Mouse (Mus musculus) neural tube, embryonic 11.5 days (tissue): Measurements from ENCODE around the gene 2310003L06Rik. TPM values are rescaled to one million over a fixed set of nuclear protein-coding genes. Genes with fewer than 3 reads are reported as not detected.

Experiments
- ATAC-seq: fragments of 200-750 bp; cut with Nextera tagmentation; 2 replicates; pipeline ENCODE4 v1.8.0; 2017; ENCODE audit warnings: moderate number of reproducible peaks, mild to moderate bottlenecking, moderate TSS enrichment, moderate library complexity; ENCODE audit not compliant: insufficient read depth, low FRiP score, low TSS enrichment
- DNase-seq: peaks from one replicate; pipeline ENCODE4 v3.0.0-alpha.2; 2015; ENCODE audit warnings: low spot score
- H3K27ac ChIP-seq: fragments of 300-500 bp; sonication (generic); 2 replicates; pipeline ENCODE4 v1.5.1; 2014; ENCODE audit warnings: low read depth, mild to moderate bottlenecking, low read length
- H3K27me3 ChIP-seq: fragments of 300-500 bp; sonication (generic); 2 replicates; pipeline ENCODE4 v1.6.1; 2014; ENCODE audit warnings: mild to moderate bottlenecking, low read length, mixed read lengths; ENCODE audit not compliant: control insufficient read depth, insufficient read depth
- H3K36me3 ChIP-seq: fragments of 300-500 bp; sonication (generic); 2 replicates; pipeline ENCODE4 v1.6.1; 2014; ENCODE audit warnings: mild to moderate bottlenecking, low read length, moderate library complexity, mixed read lengths; ENCODE audit not compliant: control insufficient read depth, insufficient read depth
- H3K4me1 ChIP-seq: fragments of 300-500 bp; sonication (generic); 2 replicates; pipeline ENCODE4 v1.6.1; 2014; ENCODE audit warnings: low read length, mixed read lengths; ENCODE audit not compliant: control insufficient read depth, insufficient read depth
- H3K4me2 ChIP-seq: fragments of 300-500 bp; sonication (generic); 2 replicates; pipeline ENCODE4 v1.6.1; 2014; ENCODE audit warnings: low read depth, mild to moderate bottlenecking, moderate library complexity
- H3K4me3 ChIP-seq: fragments of 300-500 bp; sonication (generic); 2 replicates; pipeline ENCODE4 v1.5.1; 2014; ENCODE audit warnings: low read depth, low read length
- H3K9ac ChIP-seq: fragments of 300-500 bp; sonication (generic); 2 replicates; pipeline ENCODE4 v1.6.1; 2014; ENCODE audit warnings: mild to moderate bottlenecking, low read length
- H3K9me3 ChIP-seq: fragments of 300-500 bp; sonication (generic); 2 replicates; pipeline ENCODE4 v1.6.1; 2016; ENCODE audit warnings: low read length; ENCODE audit not compliant: control insufficient read depth
- polyA plus RNA-seq: library from polyadenylated mRNA; unstranded; fragments of >200 nt; fragmentation: Nextera tagmentation; extraction: Ambion mirVana; gene quantifications from 2 replicates; pipeline ENCODE4 v1.2.1, GENCODE M21; 2014

The 2310003L06Rik gene
- polyA plus RNA-seq, 1 experiment from 2014 or later: not detected

- no peak overlapping the region for H3K9ac ChIP-seq
- H3K36me3 ChIP-seq: no peaks in the 10 kb centered on the region
- H3K4me1 ChIP-seq: no peaks in the 10 kb centered on the region
- H3K4me2 ChIP-seq: no peak overlapping the region
- H3K9me3 ChIP-seq: no peaks in the 10 kb centered on the region
- H3K27me3 ChIP-seq: no peaks in the 10 kb centered on the region
- no peak overlapping the region for H3K4me3 ChIP-seq
- no peak for DNase-seq
- H3K27ac ChIP-seq: no peak overlapping the region
- no peak for ATAC-seq
Observed at GRCm38 (mm10) chr5:88005241-88005640, 36.0 kb downstream of the 2310003L06Rik start.

Other genes with a start within 250 kb of the 2310003L06Rik start
- gene Csn1s2a, start 194.9 kb upstream of the 2310003L06Rik start, polyA plus RNA-seq: not detected in 2 replicates
- not detected in 2 replicates for gene Csn1s2b, start 161.4 kb upstream of the 2310003L06Rik start, polyA plus RNA-seq
- not detected in 2 replicates for gene Prr27, start 143.8 kb upstream of the 2310003L06Rik start, polyA plus RNA-seq
- gene Odam, start 84.4 kb upstream of the 2310003L06Rik start, polyA plus RNA-seq: not detected in 2 replicates
- 1.0 TPM in 1 of 2 replicates, not detected in the other for gene Csn3, start 43.9 kb upstream of the 2310003L06Rik start, polyA plus RNA-seq
- gene Gm28434, start 58 bp downstream of the 2310003L06Rik start, polyA plus RNA-seq: not detected in 2 replicates
- not detected in 2 replicates for gene Cabs1, start 10.0 kb downstream of the 2310003L06Rik start, polyA plus RNA-seq
- gene Smr3a, start 33.1 kb downstream of the 2310003L06Rik start, polyA plus RNA-seq: not detected in 2 replicates
- not detected in 2 replicates for gene Smr2, start 117.1 kb downstream of the 2310003L06Rik start, polyA plus RNA-seq
- not detected in 2 replicates for gene Gm11116, start 142.1 kb downstream of the 2310003L06Rik start, polyA plus RNA-seq
- gene Gm11115, start 184.6 kb downstream of the 2310003L06Rik start, polyA plus RNA-seq: not detected in 2 replicates